Mouse (Mus musculus) thymus, adult 2 months (tissue): ENCODE results near the gene Tigd4. TPM values are rescaled to one million over a fixed set of nuclear protein-coding genes. Genes with fewer than 3 reads are reported as not detected.
"Not testable (repeated sequence)": the region's sequence is repeated elsewhere in the genome, so short reads cannot be mapped to it uniquely, and the experiment has no call there.

Experiments
- DNase-seq: peaks from one replicate; pipeline ENCODE4 v3.0.0; 2021
- H3K27ac ChIP-seq: fragments of 200-500 bp; 2 replicates; pipeline ENCODE4 v1.5.1; 2012; ENCODE audit warnings: low read length, control low read depth; ENCODE audit not compliant: control insufficient read depth, insufficient read depth
- H3K27me3 ChIP-seq: fragments of 200-500 bp; 2 replicates; pipeline ENCODE4 v1.6.1; 2012; ENCODE audit warnings: mild to moderate bottlenecking, low read length, moderate library complexity, mixed read lengths; ENCODE audit not compliant: control insufficient read depth, insufficient read depth
- H3K36me3 ChIP-seq: fragments of 200-500 bp; 2 replicates; pipeline ENCODE4 v1.6.1; 2012; ENCODE audit warnings: mild to moderate bottlenecking, low read length, moderate library complexity; ENCODE audit not compliant: control insufficient read depth, insufficient read depth
- H3K4me1 ChIP-seq: fragments of 200-500 bp; replicated peaks from 2 replicates; pipeline ENCODE4 v1.6.1; 2012; ENCODE audit warnings: low read length; ENCODE audit not compliant: control insufficient read depth, insufficient read depth
- H3K4me3 ChIP-seq: fragments of 200-500 bp; 2 replicates; pipeline ENCODE4 v1.5.1; 2012; ENCODE audit warnings: mild to moderate bottlenecking, low read length, control low read depth, moderate library complexity; ENCODE audit not compliant: control insufficient read depth, insufficient read depth
- CTCF ChIP-seq: fragments of 200-500 bp; IDR thresholded peaks from 2 replicates; pipeline ENCODE4 v1.5.1; 2012; ENCODE audit warnings: mild to moderate bottlenecking, control low read depth, low read length, moderate library complexity, borderline replicate concordance; ENCODE audit not compliant: control insufficient read depth, poor library complexity, insufficient read depth; ENCODE audit errors: extremely low read depth
- POLR2A ChIP-seq: fragments of 200-500 bp; IDR thresholded peaks from 2 replicates; pipeline ENCODE4 v1.6.1; 2012; ENCODE audit warnings: mild to moderate bottlenecking, low read length, control low read depth, moderate library complexity; ENCODE audit not compliant: control insufficient read depth, poor library complexity, insufficient read depth; ENCODE audit errors: extremely low read depth
- WGBS: fragments of 180-500 bp; shearing (Covaris S2); methylation state at CpG from one replicate; pipeline ENCODE4 v1.1.7; 2018; 5-methylcytosine and 5-hydroxymethylcytosine counted together
- polyA plus RNA-seq: library from polyadenylated mRNA; depleted of rRNA; stranded (reverse); fragments of >200 nt; gene quantifications from 2 replicates; pipeline ENCODE4 v1.2.3, GENCODE M21; 2012; rRNA removed

Gene Tigd4
- polyA plus RNA-seq: not detected in 2 replicates

DNA sequence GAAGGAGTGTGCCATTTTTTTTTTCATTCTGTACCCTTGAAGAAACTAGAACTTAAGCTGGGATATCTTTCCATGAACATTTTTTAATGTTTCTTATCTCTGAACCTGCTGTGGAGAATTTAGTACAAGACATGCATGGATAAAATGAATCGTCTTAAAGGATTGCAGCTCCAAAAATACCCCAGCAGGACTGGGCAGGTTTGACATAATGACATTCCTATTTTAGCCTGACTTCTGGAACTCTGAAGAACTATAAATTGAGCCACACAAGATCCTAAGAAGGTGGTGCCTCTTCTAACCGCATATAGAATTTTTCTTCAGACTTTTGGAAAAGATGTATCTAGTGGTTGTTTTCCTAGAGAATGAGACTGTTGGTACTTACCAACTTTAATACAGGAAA, at the start of gene Tigd4:
Gene Tigd4, plus strand, starts transcription at position 301 of the 400 bp plus-strand sequence.
- TF ChIP-seq CTCF: no peak
- TF ChIP-seq POLR2A: no peak
- H3K4me1 ChIP-seq: peaks cover 10% of the 10 kb centered on the region
- no peak for DNase-seq
- no peaks in the 10 kb centered on the region for H3K36me3 ChIP-seq
- no peaks in the 10 kb centered on the region for H3K27me3 ChIP-seq
- WGBS: 93% methylated on average over 2 of the region's 2 CpGs
- H3K27ac ChIP-seq: no peak within 1 kb of the TSS
- no peak within 1 kb of the TSS for H3K4me3 ChIP-seq

DNA sequence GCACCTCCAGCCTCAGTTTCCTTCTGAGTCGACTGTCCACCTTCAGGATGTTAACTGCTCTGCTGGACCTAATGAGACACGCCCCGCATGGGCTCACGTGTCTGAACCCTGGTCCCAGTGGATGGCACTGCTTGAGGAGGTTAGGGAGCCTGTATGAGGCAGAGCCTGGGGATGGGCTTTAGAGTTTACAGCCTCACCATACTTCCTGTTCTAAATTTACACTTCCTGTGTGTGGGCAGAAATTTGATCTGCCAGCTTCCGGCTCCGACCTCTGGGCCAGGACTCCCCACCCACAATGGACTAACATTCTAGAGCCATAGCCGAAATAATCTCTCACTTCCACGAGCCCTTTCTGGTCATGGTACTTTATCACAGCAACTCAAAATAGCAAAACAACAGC, 46.2 kb upstream of the Tigd4 start:
- DNase-seq: peak; percentile 27

DNA sequence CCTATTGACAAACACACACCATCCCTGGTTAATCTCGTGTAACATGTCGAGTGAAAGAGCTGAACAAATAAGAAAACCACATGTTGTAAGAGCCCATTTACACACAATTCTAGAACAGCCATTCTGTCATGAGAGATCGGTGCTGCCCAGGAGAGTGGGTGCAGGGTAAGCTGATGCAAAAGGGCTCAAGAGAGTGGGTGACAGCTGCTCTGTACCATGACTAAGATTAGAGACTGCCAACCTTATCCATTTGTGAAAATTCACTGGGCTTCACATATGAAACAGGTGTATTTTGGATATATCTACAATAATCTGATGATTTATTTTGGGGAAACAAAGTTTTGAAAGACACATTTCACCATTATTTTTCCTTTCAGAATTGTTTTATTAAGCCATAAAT, 37.6 kb upstream of the Tigd4 start:
- H3K4me3 ChIP-seq: no peak overlapping the region
- no peaks in the 10 kb centered on the region for H3K36me3 ChIP-seq
- peaks cover 5% of the 10 kb centered on the region; the same call in 1 of the 2 replicates for H3K4me1 ChIP-seq
- no peaks in the 10 kb centered on the region for H3K27me3 ChIP-seq
- TF ChIP-seq POLR2A (no peak), CTCF (no peak)
- DNase-seq: no peak
- H3K27ac ChIP-seq: no peak overlapping the region
- 93% methylated on average over 3 of the region's 3 CpGs for WGBS

More for the DNA sequence above, 46.2 kb upstream of the Tigd4 start:
- Histone ChIP-seq H3K27ac (no peak overlapping the region), H3K4me3 (no peak overlapping the region), H3K27me3 (no peaks in the 10 kb centered on the region), H3K36me3 (no peaks in the 10 kb centered on the region), H3K4me1 (peaks cover 5% of the 10 kb centered on the region)
- WGBS: 47% methylated on average over 8 of the region's 8 CpGs
- TF ChIP-seq CTCF: no peak
- no peak for TF ChIP-seq POLR2A

DNA sequence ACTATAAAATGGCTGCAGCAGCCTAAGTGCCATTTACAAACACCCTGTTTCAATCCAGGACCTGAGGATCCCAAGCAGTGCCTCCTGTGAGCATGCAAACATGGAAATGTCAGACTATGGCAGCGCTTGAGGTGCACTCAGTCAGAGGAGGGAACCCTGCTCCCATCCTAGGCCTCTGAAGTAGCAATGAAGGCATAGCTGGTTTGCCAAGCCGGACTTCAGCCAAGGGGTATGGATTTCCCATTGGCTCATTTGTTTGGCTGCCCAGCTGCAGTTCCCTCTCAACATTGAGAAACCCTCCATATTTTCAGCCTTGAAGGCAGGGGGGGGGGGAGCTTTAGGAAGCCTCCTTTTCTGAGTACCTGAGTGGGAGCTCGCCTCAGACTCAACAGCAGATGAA, 35.1 kb upstream of the Tigd4 start:
- no peaks in the 10 kb centered on the region for H3K36me3 ChIP-seq
- no peak for TF ChIP-seq CTCF
- TF ChIP-seq POLR2A: no peak
- no peak overlapping the region for H3K4me3 ChIP-seq
- no peak overlapping the region for H3K27ac ChIP-seq
- no peaks in the 10 kb centered on the region for H3K27me3 ChIP-seq
- WGBS: 96% methylated on average over 3 of the region's 3 CpGs
- no peak for DNase-seq
- peaks cover 7% of the 10 kb centered on the region; the same call in 1 of the 2 replicates for H3K4me1 ChIP-seq

DNA sequence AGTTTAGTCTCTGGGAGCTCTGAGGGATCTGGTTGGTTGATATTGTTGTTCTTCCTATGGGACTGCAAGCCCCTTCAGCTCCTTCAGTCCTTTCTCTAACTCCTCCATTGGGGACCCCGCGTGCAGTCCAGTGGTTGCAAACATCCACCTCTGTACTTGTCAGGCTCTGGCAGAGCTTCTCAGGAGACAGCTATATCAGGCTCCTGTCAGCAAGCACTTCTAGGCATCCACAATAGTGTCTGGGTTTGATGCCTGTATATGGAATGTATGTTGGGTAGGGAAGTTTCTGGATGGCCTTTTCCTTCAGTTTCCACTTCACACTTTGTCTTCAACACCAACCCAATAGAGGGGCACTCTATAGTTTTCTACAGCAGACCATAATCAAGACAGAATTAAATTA, 30.5 kb upstream of the Tigd4 start:
- H3K27me3 ChIP-seq, DNase-seq, H3K27ac ChIP-seq, H3K4me1 ChIP-seq, H3K4me3 ChIP-seq, H3K36me3 ChIP-seq: not testable (repeated sequence)
- 98% methylated on average over 2 of the region's 2 CpGs for WGBS

DNA sequence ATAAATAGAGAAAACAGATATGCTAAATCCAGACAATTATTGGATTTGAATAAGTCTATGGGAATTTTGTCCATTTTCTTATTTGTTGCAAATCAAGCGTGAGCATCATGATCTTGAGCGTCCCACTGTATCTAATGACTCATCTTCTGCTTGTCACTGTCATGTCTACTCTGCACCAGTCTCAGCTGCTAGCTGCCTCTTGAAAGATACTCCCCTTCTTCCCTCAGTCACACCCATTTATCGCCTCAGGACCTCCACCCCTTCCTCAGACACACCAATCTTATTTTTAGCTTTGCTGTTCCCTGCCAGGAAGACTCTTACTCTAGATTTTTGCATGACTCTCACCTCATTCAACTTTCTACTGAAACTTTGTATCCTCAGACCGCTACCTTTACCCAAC, 30.0 kb upstream of the Tigd4 start:
- Histone ChIP-seq H3K27me3 (no peaks in the 10 kb centered on the region), H3K27ac (no peak overlapping the region), H3K4me1 (0 out of 2 replicates have a peak, but pooled peaks cover 2% of the 10 kb centered on the region), H3K4me3 (no peak overlapping the region), H3K36me3 (no peaks in the 10 kb centered on the region)
- TF ChIP-seq CTCF: no peak
- no peak for TF ChIP-seq POLR2A
- WGBS: 92% methylated on average over 4 of the region's 4 CpGs
- DNase-seq: no peak

DNA sequence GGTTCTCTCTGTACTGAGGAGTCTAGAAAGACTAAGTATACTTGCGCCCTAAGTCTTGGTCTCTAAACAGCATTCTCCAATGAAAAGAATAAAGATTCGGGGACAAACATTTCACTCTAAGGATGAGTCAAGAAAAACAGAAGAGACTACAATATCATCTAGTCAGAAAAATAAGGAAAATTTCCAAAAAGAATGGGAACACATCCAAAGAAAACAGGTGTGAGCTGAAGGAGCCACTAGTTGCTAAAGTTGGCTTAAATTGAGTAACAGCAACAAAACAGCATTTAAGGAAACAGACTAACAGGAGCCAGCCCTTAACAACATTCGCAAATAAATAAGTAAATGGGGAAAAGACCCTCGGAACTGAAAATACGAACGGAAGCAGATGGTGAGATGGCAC, 24.8 kb upstream of the Tigd4 start:
- TF ChIP-seq CTCF (no peak), POLR2A (no peak)
- no peaks in the 10 kb centered on the region for H3K4me1 ChIP-seq
- H3K4me3 ChIP-seq: no peak overlapping the region
- H3K27ac ChIP-seq: no peak overlapping the region
- no peak for DNase-seq
- WGBS: 95% methylated on average over 6 of the region's 6 CpGs
- no peaks in the 10 kb centered on the region for H3K36me3 ChIP-seq
- no peaks in the 10 kb centered on the region for H3K27me3 ChIP-seq
